Mouse (Mus musculus): ENCODE measurements at regions not wholly inside any gene's neighbourhood (a gene's known extent, or its start where the extent isn't known, plus 50 kb on each side); places are given as distances from the start of the nearest gene placed in this dataset.
"Not testable (repeated sequence)": the region's sequence is repeated elsewhere in the genome, so short reads cannot be mapped to it uniquely, and the experiment has no call there.

- no peak for DNase-seq (ENCODE audit: low read depth, low spot score)
Observed at GRCm38 (mm10) chr11:14136142-14136541, 462.9 kb upstream of the Pom121l12 start.

DNA sequence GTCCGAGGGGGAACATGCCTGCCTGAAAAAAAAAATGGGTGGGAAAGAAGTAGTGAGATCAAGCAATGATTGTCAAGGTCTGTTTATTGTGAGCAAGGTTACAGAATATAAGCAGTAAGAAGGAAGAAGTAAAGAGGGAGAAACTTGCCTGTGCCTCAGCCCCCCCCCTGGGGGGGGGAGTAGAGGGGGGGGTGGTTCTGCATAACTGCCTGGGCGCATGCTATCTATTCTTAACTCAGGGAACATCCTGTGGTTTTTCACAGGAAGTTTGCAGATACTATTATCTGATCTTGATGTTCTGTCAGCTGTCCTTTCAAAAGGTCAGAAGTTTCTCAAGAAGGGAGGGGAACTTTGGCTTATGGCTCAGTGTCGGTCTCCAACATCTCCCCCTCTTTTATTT is 456.7 kb upstream of the Pom121l12 start:
- not testable (repeated sequence) for DNase-seq (ENCODE audit: low read depth, low spot score)

- no peak for DNase-seq (ENCODE audit: low read depth, low spot score)
Observed at GRCm38 (mm10) chr11:14147639-14148038, 451.4 kb upstream of the Pom121l12 start.

DNA sequence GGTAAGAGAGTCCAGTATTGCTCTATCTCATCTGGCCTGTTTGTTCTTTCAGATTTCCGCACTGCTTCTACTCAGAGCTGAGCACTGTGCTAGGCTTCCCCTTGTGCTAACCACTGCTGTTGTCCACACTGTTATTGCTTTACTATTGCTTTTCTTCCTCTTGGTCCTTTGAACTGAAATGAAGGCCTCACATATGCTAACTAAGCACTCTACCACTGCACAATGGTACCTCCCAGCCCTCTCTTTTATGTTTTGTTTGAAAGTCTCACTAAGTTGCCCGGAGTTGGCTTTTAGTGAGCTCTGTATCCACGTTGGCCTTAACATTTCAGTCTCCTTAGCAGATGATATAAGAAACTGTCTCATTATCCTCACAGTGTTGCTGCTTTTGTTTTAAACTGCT is 439.7 kb upstream of the Pom121l12 start:
- peak; percentile 40 for DNase-seq (ENCODE audit: low read depth, low spot score)

DNA sequence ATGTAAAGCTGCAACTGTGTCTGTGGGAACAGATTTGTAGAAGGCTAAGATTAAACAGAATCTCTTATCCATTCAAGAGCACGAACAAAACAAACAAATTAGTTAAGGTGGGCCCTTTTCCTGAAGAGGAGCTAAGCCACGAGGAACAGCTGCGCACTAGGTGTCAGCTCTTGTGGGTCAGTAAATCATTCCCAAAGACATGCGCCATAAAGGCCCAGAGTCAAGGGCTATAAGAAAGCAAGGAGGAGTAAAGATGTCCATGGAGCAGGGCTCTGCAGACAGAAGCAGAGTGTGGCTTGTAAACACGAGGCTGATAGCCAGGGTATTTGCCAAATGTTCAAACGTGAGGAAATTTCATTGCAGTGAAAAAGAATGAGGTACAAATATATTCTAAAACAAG is 429.6 kb upstream of the Pom121l12 start:
- DNase-seq (ENCODE audit: low read depth, low spot score), result no peak

- DNase-seq (ENCODE audit: low read depth, low spot score), result no peak
Observed at GRCm38 (mm10) chr11:14174594-14174993, 424.5 kb upstream of the Pom121l12 start.

- DNase-seq (ENCODE audit: low read depth, low spot score), result peak; percentile 29
Observed at GRCm38 (mm10) chr11:14182020-14182419, 417.1 kb upstream of the Pom121l12 start.

- no peak for DNase-seq (ENCODE audit: low read depth, low spot score)
Observed at GRCm38 (mm10) chr11:14182466-14182865, 416.6 kb upstream of the Pom121l12 start.

DNA sequence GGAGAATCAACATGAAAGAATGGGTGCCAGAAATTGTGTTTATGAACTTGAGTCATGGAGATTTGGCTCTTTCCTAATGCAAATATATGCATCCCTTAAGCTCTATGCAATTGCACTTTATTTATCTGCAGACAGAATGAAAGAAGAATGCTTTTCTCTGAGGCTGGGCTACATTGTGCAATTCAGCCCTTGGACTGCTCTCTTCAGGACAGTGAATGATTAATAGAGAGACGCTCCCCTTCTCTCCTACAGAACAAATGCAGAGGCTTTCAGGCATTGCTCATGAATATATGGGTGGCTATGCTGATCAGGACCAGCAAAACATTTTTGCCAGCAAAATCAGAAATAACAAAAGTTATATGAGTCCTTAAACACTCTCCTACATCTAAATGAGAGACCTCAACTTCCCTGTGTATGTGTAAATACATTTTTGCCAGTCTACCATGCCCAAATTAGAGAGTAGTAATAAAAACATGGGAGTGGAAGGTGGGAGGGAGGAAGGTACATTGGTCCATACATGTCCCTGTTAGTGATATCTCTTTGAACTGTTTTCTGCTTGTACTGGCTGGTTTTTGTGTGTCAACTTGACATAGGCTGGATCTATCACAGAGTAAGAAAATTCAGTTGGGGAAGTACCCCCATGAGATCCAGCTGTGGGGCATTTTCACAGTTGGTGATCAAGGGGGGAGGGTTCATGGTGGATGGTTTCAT is 415.7 kb upstream of the Pom121l12 start:
- no peak for DNase-seq (ENCODE audit: low read depth, low spot score)

DNA sequence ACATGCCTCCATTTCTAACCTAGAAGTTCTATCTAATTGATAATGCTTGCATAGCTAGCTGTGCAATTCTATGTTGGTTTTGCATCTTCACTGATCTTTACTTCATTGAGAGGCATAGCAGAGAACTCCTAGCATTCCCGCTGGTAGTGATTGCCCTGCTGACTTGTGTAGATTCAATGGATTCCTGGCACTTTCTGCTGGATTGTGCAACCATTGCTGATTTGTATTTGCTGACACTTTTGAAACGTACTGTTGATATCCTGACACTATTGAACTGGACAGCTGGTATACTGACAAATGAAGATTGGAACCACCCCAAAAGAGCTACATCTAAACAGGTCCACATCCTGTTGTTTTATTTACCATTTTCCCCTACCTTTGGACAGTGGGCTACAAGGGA is 404.0 kb upstream of the Pom121l12 start:
- no peak for DNase-seq (ENCODE audit: low read depth, low spot score)
